Mouse (Mus musculus): ENCODE data around the gene Hhipl1.

- TF ChIP-seq CTCF (conservative IDR thresholded peaks at IDR 0.05; ENCODE audit: insufficient read depth, insufficient read length, low read depth, low read length) (no peak), POLR2A (IDR thresholded peaks at IDR 0.05; ENCODE audit: low read depth, low read length) (no peak)
Measured at GRCm38 (mm10) chr12:108274313-108274595, 31.8 kb upstream of the Hhipl1 start.

Data from kidney, adult 2 months (tissue).